ENCODE assay signal across 15 mouse cellular contexts in the genomic region with DNA sequence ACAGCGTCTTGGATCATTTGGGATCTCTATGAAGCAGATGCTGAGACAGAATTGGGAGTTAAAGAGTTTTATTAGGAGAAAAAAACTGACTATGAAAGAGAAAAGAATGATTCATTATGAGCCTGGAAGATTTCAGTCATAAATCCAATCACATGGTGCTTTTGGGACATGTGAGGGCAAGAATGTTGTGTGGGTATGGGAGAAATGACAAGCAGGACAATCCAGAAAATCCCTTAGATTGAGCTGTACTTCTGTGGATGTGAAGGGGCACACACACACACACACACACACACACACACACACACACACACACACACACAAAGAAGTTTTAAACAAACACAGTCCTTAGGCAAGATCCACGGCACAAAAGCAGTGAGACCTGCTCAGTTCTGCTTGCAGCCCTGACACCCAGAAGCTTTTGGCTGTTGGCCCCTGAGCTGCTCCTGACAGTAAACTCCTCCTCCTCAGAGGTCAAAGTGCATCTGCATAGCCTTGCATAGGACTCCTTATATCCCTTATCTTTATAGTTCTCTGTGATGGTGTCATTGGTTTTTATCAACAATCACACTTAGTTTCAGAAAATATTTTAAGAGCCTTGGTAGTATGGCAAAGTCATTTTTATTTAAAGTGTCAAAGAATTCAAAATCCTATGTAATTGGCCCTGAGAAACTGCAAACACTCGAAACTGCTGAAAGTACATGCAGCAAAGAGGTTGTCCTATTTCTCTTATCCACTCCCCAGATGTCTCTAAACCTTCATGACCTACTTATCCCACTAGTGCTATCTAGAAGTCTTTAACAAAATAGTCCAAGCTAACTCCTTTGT.
"Had no signal": no experiment of that assay in that cellular context is flagged by ENCODE, and none has a peak within 500 bp of the region (broad histone marks: within the 10 kb centered on the region; RNA-seq: fewer than 3 reads in every experiment).

No protein-coding gene starts in this region.

- H3K9me3 ChIP-seq: limb, embryonic 10.5 days; liver, embryonic 15.5 days; midbrain, embryonic 10.5 days; neural tube, embryonic 15.5 days had no signal

- H3K36me3 ChIP-seq: limb, embryonic 10.5 days; liver, embryonic 15.5 days; midbrain, embryonic 10.5 days; neural tube, embryonic 15.5 days had no signal

- DNase-seq: kidney, adult 8-10 months; kidney, postnatal 36 days; lung, postnatal 36 days; midbrain, embryonic 14.5 days; right cerebral cortex, postnatal 4 days; spleen, adult 18-20 months; thymus, postnatal 4 days had no signal

- H3K27ac ChIP-seq: kidney, postnatal 0 days; layer of hippocampus, adult 2 months; limb, embryonic 10.5 days; liver, embryonic 15.5 days; midbrain, embryonic 10.5 days; neural tube, embryonic 15.5 days had no signal

- H3K27me3 ChIP-seq: liver, embryonic 15.5 days; neural tube, embryonic 15.5 days had no signal

- H3K4me2 ChIP-seq: liver, embryonic 11.5 days; liver, embryonic 15.5 days; neural tube, embryonic 15.5 days had no signal

- H3K9ac ChIP-seq: liver, embryonic 15.5 days; neural tube, embryonic 15.5 days had no signal

- H3K4me3 ChIP-seq: layer of hippocampus, adult 2 months; limb, embryonic 10.5 days; liver, embryonic 15.5 days; midbrain, embryonic 10.5 days; myocyte; neural tube, embryonic 15.5 days had no signal

- H3K4me1 ChIP-seq: limb, embryonic 10.5 days; liver, embryonic 15.5 days; midbrain, embryonic 10.5 days; neural tube, embryonic 15.5 days had no signal
